Mouse (Mus musculus): Measurements from ENCODE around the gene Hist1h2bb. TPM values are rescaled to one million over a fixed set of nuclear protein-coding genes. Genes with fewer than 3 reads are reported as not detected.

Hist1h2bb gene
- polyA plus RNA-seq, 2 experiments: 1.2 to 13.5 TPM

- no peak overlapping the region for H3K9ac ChIP-seq (ENCODE audit: low read depth, low read length, severe bottlenecking)
- DNase-seq (ENCODE audit: low spot score) (no peak), ATAC-seq (ENCODE audit: low FRiP score, low read depth) (no peak)
- no peak overlapping the region for H3K4me3 ChIP-seq (replicated peaks; ENCODE audit: low read length)
- H3K4me2 ChIP-seq (replicated peaks; ENCODE audit: low read depth, low read length, severe bottlenecking): no peak overlapping the region
- H3K4me1 ChIP-seq (ENCODE audit: control insufficient read depth, insufficient read depth, low read length): no peaks in the 10 kb centered on the region
- 96% methylated on average over 9 of the region's 9 CpGs for WGBS
- no peaks in the 10 kb centered on the region for H3K9me3 ChIP-seq (ENCODE audit: control insufficient read depth, low read length)
- no peak overlapping the region for H3K27ac ChIP-seq (replicated peaks; ENCODE audit: low read depth, low read length)
- TF ChIP-seq POLR2A (IDR thresholded peaks at IDR 0.05; ENCODE audit: borderline replicate concordance, extremely low read depth, insufficient read depth, insufficient read length): no peak
- H3K36me3 ChIP-seq (ENCODE audit: control insufficient read depth, insufficient read depth, low read length): no peaks in the 10 kb centered on the region
- no peaks in the 10 kb centered on the region for H3K27me3 ChIP-seq (ENCODE audit: control insufficient read depth, insufficient read depth, low read length)
Measured at GRCm38 (mm10) chr13:23729192-23729525, 17.4 kb upstream of the Hist1h2bb start.

GRCm38 (mm10) chr13:23729706-23730105, 16.8 kb upstream of the Hist1h2bb start:
- Histone ChIP-seq H3K27me3 (ENCODE audit: control insufficient read depth, insufficient read depth, low read length) (no peaks in the 10 kb centered on the region), H3K9me3 (ENCODE audit: control insufficient read depth, low read length) (no peaks in the 10 kb centered on the region), H3K4me2 (replicated peaks; ENCODE audit: low read depth, low read length, severe bottlenecking) (no peak overlapping the region), H3K9ac (ENCODE audit: low read depth, low read length, severe bottlenecking) (no peak overlapping the region), H3K36me3 (ENCODE audit: control insufficient read depth, insufficient read depth, low read length) (no peaks in the 10 kb centered on the region), H3K4me3 (replicated peaks; ENCODE audit: low read length) (no peak overlapping the region), H3K27ac (replicated peaks; ENCODE audit: low read depth, low read length) (no peak overlapping the region), H3K4me1 (ENCODE audit: control insufficient read depth, insufficient read depth, low read length) (no peaks in the 10 kb centered on the region)
- WGBS: 90% methylated on average over 5 of the region's 5 CpGs
- no peak for TF ChIP-seq POLR2A (IDR thresholded peaks at IDR 0.05; ENCODE audit: borderline replicate concordance, extremely low read depth, insufficient read depth, insufficient read length)
- ATAC-seq (ENCODE audit: low FRiP score, low read depth) (no peak), DNase-seq (ENCODE audit: low spot score) (no peak)

DNA sequence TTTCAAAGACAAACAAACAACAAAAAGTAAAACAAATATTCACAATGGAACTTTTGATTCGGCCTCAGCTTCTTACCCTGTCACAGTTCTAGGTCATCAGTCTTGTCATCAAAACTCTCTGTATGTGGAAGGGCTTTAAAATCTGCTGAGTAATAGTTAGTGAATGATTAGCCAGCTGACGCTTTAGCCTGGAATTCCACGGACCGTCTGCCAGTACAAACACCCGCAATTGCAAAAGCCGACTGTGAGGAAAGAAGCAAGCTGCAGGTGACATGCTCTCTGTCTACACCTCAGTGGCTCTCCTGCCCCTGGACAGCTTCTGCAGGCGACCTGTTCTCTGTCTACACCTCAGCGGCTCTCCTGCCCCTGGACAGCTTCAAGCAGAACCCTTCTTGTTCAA, 16.1 kb upstream of the Hist1h2bb start:
- ATAC-seq (ENCODE audit: low FRiP score, low read depth) (no peak), DNase-seq (ENCODE audit: low spot score) (no peak)
- WGBS: 42% methylated on average over 8 of the region's 8 CpGs
- Histone ChIP-seq H3K27ac (replicated peaks; ENCODE audit: low read depth, low read length) (no peak overlapping the region), H3K9me3 (ENCODE audit: control insufficient read depth, low read length) (no peaks in the 10 kb centered on the region), H3K36me3 (ENCODE audit: control insufficient read depth, insufficient read depth, low read length) (no peaks in the 10 kb centered on the region), H3K4me1 (ENCODE audit: control insufficient read depth, insufficient read depth, low read length) (no peaks in the 10 kb centered on the region), H3K4me3 (replicated peaks; ENCODE audit: low read length) (no peak overlapping the region), H3K9ac (ENCODE audit: low read depth, low read length, severe bottlenecking) (no peak overlapping the region), H3K4me2 (replicated peaks; ENCODE audit: low read depth, low read length, severe bottlenecking) (no peak overlapping the region), H3K27me3 (ENCODE audit: control insufficient read depth, insufficient read depth, low read length) (no peaks in the 10 kb centered on the region)
- TF ChIP-seq POLR2A (IDR thresholded peaks at IDR 0.05; ENCODE audit: borderline replicate concordance, extremely low read depth, insufficient read depth, insufficient read length): no peak

DNA sequence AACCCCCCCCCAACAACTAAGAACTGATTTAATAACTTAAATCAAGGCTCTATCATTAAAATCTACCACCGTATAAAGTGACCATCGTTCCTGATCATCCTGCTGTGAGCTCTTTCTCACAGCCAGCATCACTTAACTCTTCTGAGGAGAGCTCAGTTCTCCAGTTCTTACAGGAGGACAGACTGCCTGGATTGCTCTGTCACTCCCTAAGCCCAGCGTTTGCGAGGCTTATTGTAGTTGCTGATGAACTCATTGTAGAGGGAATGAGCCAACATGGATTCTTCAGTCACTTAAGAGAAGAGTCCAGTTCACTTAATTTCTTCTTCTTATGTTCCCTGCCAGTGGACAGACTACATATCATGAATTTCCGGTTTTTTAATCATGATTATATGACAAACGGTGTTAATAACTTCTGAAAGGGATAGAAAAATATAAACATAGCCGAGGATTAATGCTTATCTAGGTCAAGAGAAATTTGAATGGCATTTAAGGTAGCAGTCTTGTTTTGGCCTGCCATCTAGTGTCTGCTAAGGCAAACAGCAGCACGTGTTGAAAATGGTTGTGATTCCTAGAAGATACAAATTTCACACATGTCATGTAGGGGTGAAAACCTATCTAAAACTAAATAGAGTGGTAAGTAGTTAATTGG, 14.3 kb upstream of the Hist1h2bb start:
- Histone ChIP-seq H3K9me3 (ENCODE audit: control insufficient read depth, low read length) (no peaks in the 10 kb centered on the region), H3K4me3 (replicated peaks; ENCODE audit: low read length) (no peak overlapping the region), H3K36me3 (ENCODE audit: control insufficient read depth, insufficient read depth, low read length) (no peaks in the 10 kb centered on the region), H3K9ac (ENCODE audit: low read depth, low read length, severe bottlenecking) (no peak overlapping the region), H3K27ac (replicated peaks; ENCODE audit: low read depth, low read length) (no peak overlapping the region), H3K27me3 (ENCODE audit: control insufficient read depth, insufficient read depth, low read length) (no peaks in the 10 kb centered on the region), H3K4me2 (replicated peaks; ENCODE audit: low read depth, low read length, severe bottlenecking) (no peak overlapping the region), H3K4me1 (ENCODE audit: control insufficient read depth, insufficient read depth, low read length) (no peaks in the 10 kb centered on the region)
- DNase-seq (ENCODE audit: low spot score) (peak; percentile 74), ATAC-seq (ENCODE audit: low FRiP score, low read depth) (peak; percentile 50; the same call in 1 of the 2 replicates)
- WGBS: 26% methylated on average over 8 of the region's 8 CpGs
- no peak for TF ChIP-seq POLR2A (IDR thresholded peaks at IDR 0.05; ENCODE audit: borderline replicate concordance, extremely low read depth, insufficient read depth, insufficient read length)

GRCm38 (mm10) chr13:23737091-23737490, 9.4 kb upstream of the Hist1h2bb start:
- 71% methylated on average over 5 of the region's 5 CpGs for WGBS
- no peak overlapping the region for H3K9ac ChIP-seq (ENCODE audit: low read depth, low read length, severe bottlenecking)
- TF ChIP-seq POLR2A (IDR thresholded peaks at IDR 0.05; ENCODE audit: borderline replicate concordance, extremely low read depth, insufficient read depth, insufficient read length): no peak
- H3K36me3 ChIP-seq (ENCODE audit: control insufficient read depth, insufficient read depth, low read length): no peaks in the 10 kb centered on the region
- no peak overlapping the region for H3K4me2 ChIP-seq (replicated peaks; ENCODE audit: low read depth, low read length, severe bottlenecking)
- DNase-seq (ENCODE audit: low spot score): no peak
- no peaks in the 10 kb centered on the region for H3K9me3 ChIP-seq (ENCODE audit: control insufficient read depth, low read length)
- no peak overlapping the region for H3K27ac ChIP-seq (replicated peaks; ENCODE audit: low read depth, low read length)
- no peak overlapping the region for H3K4me3 ChIP-seq (replicated peaks; ENCODE audit: low read length)
- no peaks in the 10 kb centered on the region for H3K27me3 ChIP-seq (ENCODE audit: control insufficient read depth, insufficient read depth, low read length)
- H3K4me1 ChIP-seq (ENCODE audit: control insufficient read depth, insufficient read depth, low read length): peaks cover 9% of the 10 kb centered on the region
- ATAC-seq (ENCODE audit: low FRiP score, low read depth): no peak

Measured in limb, embryonic 14.5 days (tissue).